28 mouse cellular contexts compared by ENCODE assay signal in genomic region chr1:157220910-157221309, GRCm38 (mm10).
DNase-seq lines count a peak whose midpoint lies in the region; ATAC-seq and TF ChIP-seq lines count a peak whose summit lies in the region.
"Had no signal": no experiment of that assay in that cellular context is flagged by ENCODE, and none has a peak within 500 bp of the region (broad histone marks: within the 10 kb centered on the region; RNA-seq: fewer than 3 reads in every experiment).

No protein-coding gene starts in this region.

- H3K9me3 ChIP-seq in liver, embryonic 11.5 days (ENCODE audit: control insufficient read depth, low read length): no peaks in the 10 kb centered on the region
- no peaks in the 10 kb centered on the region for H3K9me3 ChIP-seq in liver, postnatal 0 days (ENCODE audit: low read length)
- no peaks in the 10 kb centered on the region for H3K9me3 ChIP-seq in liver, embryonic 14.5 days (ENCODE audit: control insufficient read depth, low read length)
- H3K9me3 ChIP-seq in forebrain, embryonic 15.5 days: no peaks in the 10 kb centered on the region
- H3K9me3 ChIP-seq: embryonic facial prominence, embryonic 13.5 days; embryonic facial prominence, embryonic 15.5 days; forebrain, embryonic 10.5 days; forebrain, embryonic 12.5 days; G1E had no signal

- peak; percentile 75 for ATAC-seq in liver, embryonic 11.5 days (replicated peaks; ENCODE audit: low FRiP score)
- no peak for ATAC-seq in liver, postnatal 0 days
- peak; percentile 47; the same call in 1 of the 2 replicates for ATAC-seq in liver, embryonic 14.5 days (ENCODE audit: insufficient read depth)
- ATAC-seq in forebrain, embryonic 15.5 days (replicated peaks): no peak
- ATAC-seq: activated CD4-positive, CD25-positive, alpha-beta regulatory T cell, adult 4 months; CD4-positive, CD25-positive, alpha-beta regulatory T cell, adult 4 months; forebrain, embryonic 14.5 days; forebrain, postnatal 0 days; Patski had no signal

- H3K36me3 ChIP-seq in liver, embryonic 11.5 days (ENCODE audit: control insufficient read depth, insufficient read depth, low read length): no peaks in the 10 kb centered on the region
- no peaks in the 10 kb centered on the region for H3K36me3 ChIP-seq in liver, postnatal 0 days (replicated peaks; ENCODE audit: insufficient read depth, low read length)
- no peaks in the 10 kb centered on the region for H3K36me3 ChIP-seq in liver, embryonic 14.5 days (replicated peaks; ENCODE audit: control insufficient read depth, insufficient read depth, low read depth)
- no peaks in the 10 kb centered on the region for H3K36me3 ChIP-seq in forebrain, embryonic 15.5 days
- H3K36me3 ChIP-seq: embryonic facial prominence, embryonic 13.5 days; embryonic facial prominence, embryonic 15.5 days; forebrain, embryonic 10.5 days; forebrain, embryonic 12.5 days; G1E had no signal

- TF ChIP-seq EP300 in liver, postnatal 0 days (IDR thresholded peaks at IDR 0.05; ENCODE audit: low read depth): no peak
- no peak for TF ChIP-seq EP300 in liver, embryonic 14.5 days (IDR thresholded peaks at IDR 0.05; ENCODE audit: low read depth)

- WGBS in liver, embryonic 11.5 days: 59% methylated on average over 3 of the region's 3 CpGs
- 70% methylated on average over 3 of the region's 3 CpGs for WGBS in liver, postnatal 0 days (ENCODE audit: insufficient replicate concordance)
- WGBS in liver, embryonic 14.5 days (ENCODE audit: insufficient replicate concordance): 38% methylated on average over 3 of the region's 3 CpGs
- WGBS in forebrain, embryonic 15.5 days: 94% methylated on average over 3 of the region's 3 CpGs

- no peak for DNase-seq in liver, embryonic 11.5 days (ENCODE audit: low spot score)
- DNase-seq in liver, postnatal 0 days: no peak
- DNase-seq in c-Kit-positive CD71-positive TER-119-negative erythroid progenitor cells, embryonic 14.5 days (ENCODE audit: low read depth): peak; percentile 6
- no peak for DNase-seq in liver, embryonic 14.5 days (ENCODE audit: low read depth in 3 of 3, low spot score in 3 of 3)
- DNase-seq: adrenal gland, adult 8-10 months; adrenal gland, postnatal 14 days; adrenal gland, postnatal 36 days; B cell, adult 2 months; cerebellum, adult 11 months; cerebellum, adult 18-20 months; cerebellum, adult 8-10 months; cerebellum, adult 9-11 months; cerebellum, postnatal 14 days; cerebellum, postnatal 36 days; embryo, embryonic 11 days; forebrain, postnatal 0 days had no signal

- no peaks in the 10 kb centered on the region for H3K27me3 ChIP-seq in liver, embryonic 11.5 days (replicated peaks; ENCODE audit: control insufficient read depth, insufficient read depth, low read length)
- H3K27me3 ChIP-seq in liver, postnatal 0 days (ENCODE audit: insufficient read depth, low read length): no peaks in the 10 kb centered on the region
- no peaks in the 10 kb centered on the region for H3K27me3 ChIP-seq in liver, embryonic 14.5 days (ENCODE audit: control insufficient read depth, insufficient read depth, low read length)
- no peaks in the 10 kb centered on the region for H3K27me3 ChIP-seq in forebrain, embryonic 15.5 days
- H3K27me3 ChIP-seq: CH12.LX; embryonic facial prominence, embryonic 13.5 days; embryonic facial prominence, embryonic 15.5 days; forebrain, embryonic 12.5 days; Patski had no signal

- no peaks in the 10 kb centered on the region for H3K4me1 ChIP-seq in liver, embryonic 11.5 days (replicated peaks; ENCODE audit: control insufficient read depth, insufficient read depth, low read length)
- H3K4me1 ChIP-seq in liver, postnatal 0 days (ENCODE audit: insufficient read depth): no peaks in the 10 kb centered on the region
- no peaks in the 10 kb centered on the region for H3K4me1 ChIP-seq in liver, embryonic 14.5 days (replicated peaks; ENCODE audit: control insufficient read depth in 2 of 2, insufficient read depth in 2 of 2, low read length in 1 of 2)
- no peaks in the 10 kb centered on the region for H3K4me1 ChIP-seq in forebrain, embryonic 15.5 days
- H3K4me1 ChIP-seq: embryonic facial prominence, embryonic 13.5 days; embryonic facial prominence, embryonic 15.5 days; forebrain, embryonic 10.5 days; forebrain, embryonic 12.5 days had no signal

- H3K9ac ChIP-seq in liver, embryonic 11.5 days (ENCODE audit: low read depth, low read length): no peak overlapping the region
- no peak overlapping the region for H3K9ac ChIP-seq in liver, postnatal 0 days (replicated peaks)
- H3K9ac ChIP-seq in liver, embryonic 14.5 days (replicated peaks): no peak overlapping the region
- H3K9ac ChIP-seq in forebrain, embryonic 15.5 days (replicated peaks): no peak overlapping the region
- H3K9ac ChIP-seq: embryonic facial prominence, embryonic 13.5 days; embryonic facial prominence, embryonic 15.5 days; forebrain, embryonic 12.5 days; forebrain, postnatal 0 days had no signal

- no peak for TF ChIP-seq CTCF in liver, postnatal 0 days (IDR thresholded peaks at IDR 0.05; ENCODE audit: low read depth)
- TF ChIP-seq CTCF in liver, embryonic 14.5 days (IDR thresholded peaks at IDR 0.05; ENCODE audit: low read depth): no peak

- no peak overlapping the region for H3K27ac ChIP-seq in liver, embryonic 11.5 days (ENCODE audit: low read depth, low read length)
- no peak overlapping the region for H3K27ac ChIP-seq in liver, postnatal 0 days (ENCODE audit: low read depth)
- H3K27ac ChIP-seq in liver, embryonic 14.5 days: no peak overlapping the region
- no peak overlapping the region for H3K27ac ChIP-seq in forebrain, embryonic 15.5 days (replicated peaks)
- H3K27ac ChIP-seq: embryonic facial prominence, embryonic 13.5 days; embryonic facial prominence, embryonic 15.5 days; forebrain, embryonic 10.5 days; forebrain, embryonic 12.5 days had no signal

- H3K4me2 ChIP-seq in liver, embryonic 11.5 days: no peak overlapping the region
- no peak overlapping the region for H3K4me2 ChIP-seq in liver, postnatal 0 days (ENCODE audit: low read depth, low read length)
- no peak overlapping the region for H3K4me2 ChIP-seq in liver, embryonic 14.5 days (ENCODE audit: low read depth)
- H3K4me2 ChIP-seq in forebrain, embryonic 15.5 days (replicated peaks): no peak overlapping the region
- H3K4me2 ChIP-seq: embryonic facial prominence, embryonic 13.5 days; embryonic facial prominence, embryonic 15.5 days; forebrain, embryonic 12.5 days had no signal

- H3K4me3 ChIP-seq in liver, embryonic 11.5 days (ENCODE audit: low read depth, low read length): no peak overlapping the region
- H3K4me3 ChIP-seq in liver, postnatal 0 days (ENCODE audit: low read depth, low read length): no peak overlapping the region
- H3K4me3 ChIP-seq in liver, embryonic 14.5 days (ENCODE audit: insufficient read depth in 1 of 2, low read depth in 2 of 2, low read length in 2 of 2): no peak overlapping the region
- no peak overlapping the region for H3K4me3 ChIP-seq in forebrain, embryonic 15.5 days
- H3K4me3 ChIP-seq: embryonic facial prominence, embryonic 13.5 days; embryonic facial prominence, embryonic 15.5 days; erythroblast, embryonic 14.5 days; forebrain, embryonic 10.5 days; forebrain, embryonic 12.5 days had no signal

Comparison
In these comparisons a context has a peak if more than half of its experiments do, and no peak if none do; other contexts are left out.
1. ATAC-seq: peak in liver, embryonic 11.5 days (single experiment) and liver, embryonic 14.5 days (single experiment); none in liver, postnatal 0 days (single experiment) and forebrain, embryonic 15.5 days (single experiment).